Mouse (Mus musculus): ENCODE measurements around the gene Fars2. TPM values are rescaled to one million over a fixed set of nuclear protein-coding genes. Genes with fewer than 3 reads are reported as not detected.

Gene Fars2
- polyA plus RNA-seq, 1 experiment from 2014 or later = 22.3 TPM

GRCm38 (mm10) chr13:36582406-36583070 is 465.3 kb downstream of the Fars2 start:
- ATAC-seq (ENCODE audit: insufficient read depth, low FRiP score, low TSS enrichment) = no peak
- H3K9ac ChIP-seq (ENCODE audit: low read length) = no peak overlapping the region; the same call in 1 of the 2 replicates

DNA sequence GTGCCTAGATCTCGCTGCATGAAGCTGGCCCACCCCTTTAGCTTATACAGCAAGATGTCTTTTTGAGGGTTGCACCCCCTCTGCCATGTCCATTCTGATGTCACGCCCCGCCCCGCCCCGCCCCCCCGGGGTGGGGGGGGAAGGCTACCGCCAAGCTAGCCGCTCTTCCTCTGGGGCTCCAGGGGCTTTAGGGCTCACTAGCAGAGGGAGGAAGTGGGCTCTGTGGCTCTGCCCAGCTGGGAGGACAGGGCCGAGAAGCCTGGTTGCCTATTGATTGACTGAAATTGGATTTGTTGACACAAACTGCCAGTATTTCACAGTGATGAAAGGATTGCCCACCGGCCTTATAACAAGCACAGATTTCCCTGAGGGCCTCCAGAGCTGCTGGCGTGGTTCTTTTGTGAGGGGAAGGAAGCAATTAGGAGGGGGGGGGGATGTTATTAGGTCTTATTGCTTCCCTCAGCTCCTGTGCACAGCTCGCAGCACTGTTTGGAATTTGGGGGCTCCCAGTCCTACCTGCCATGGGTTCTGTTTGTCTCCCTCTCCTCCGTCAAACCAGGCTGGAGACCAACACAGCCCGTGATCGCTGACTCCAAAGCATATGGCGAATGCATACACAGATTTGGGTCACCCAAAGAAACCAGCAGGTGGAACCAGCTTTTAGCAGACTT is 466.4 kb downstream of the Fars2 start:
- Histone ChIP-seq H3K9me3 (ENCODE audit: control insufficient read depth, low read length) (no peaks in the 10 kb centered on the region), H3K9ac (ENCODE audit: low read length) (no peak overlapping the region), H3K4me3 (ENCODE audit: low read depth, low read length) (no peak overlapping the region), H3K4me1 (ENCODE audit: control insufficient read depth, insufficient read depth, low read length) (peaks cover 5% of the 10 kb centered on the region; the same call in 1 of the 2 replicates), H3K4me2 (ENCODE audit: low read depth) (peak overlapping the region; percentile 20), H3K27me3 (ENCODE audit: control insufficient read depth, insufficient read depth, low read length) (no peaks in the 10 kb centered on the region), H3K27ac (ENCODE audit: low read depth, low read length) (peak overlapping the region; percentile 69), H3K36me3 (ENCODE audit: control insufficient read depth, insufficient read depth, low read length) (no peaks in the 10 kb centered on the region)
- WGBS = 20% methylated on average over 14 of the region's 16 CpGs
- DNase-seq (ENCODE audit: low spot score) (peak; percentile 59), ATAC-seq (ENCODE audit: insufficient read depth, low FRiP score, low TSS enrichment) (peak; percentile 20; the same call in 1 of the 2 replicates)

More at GRCm38 (mm10) chr13:36582406-36583070, 465.3 kb downstream of the Fars2 start:
- 16% methylated on average over 10 of the region's 10 CpGs for WGBS
- Histone ChIP-seq H3K27me3 (ENCODE audit: control insufficient read depth, insufficient read depth, low read length) (no peaks in the 10 kb centered on the region), H3K4me2 (ENCODE audit: low read depth) (peak overlapping the region; percentile 10; the same call in 1 of the 2 replicates), H3K4me1 (ENCODE audit: control insufficient read depth, insufficient read depth, low read length) (peaks cover 5% of the 10 kb centered on the region; the same call in 1 of the 2 replicates), H3K36me3 (ENCODE audit: control insufficient read depth, insufficient read depth, low read length) (no peaks in the 10 kb centered on the region), H3K9me3 (ENCODE audit: control insufficient read depth, low read length) (no peaks in the 10 kb centered on the region), H3K27ac (ENCODE audit: low read depth, low read length) (peak overlapping the region; percentile 69), H3K4me3 (ENCODE audit: low read depth, low read length) (no peak overlapping the region)
- peak; percentile 31 for DNase-seq (ENCODE audit: low spot score)

DNA sequence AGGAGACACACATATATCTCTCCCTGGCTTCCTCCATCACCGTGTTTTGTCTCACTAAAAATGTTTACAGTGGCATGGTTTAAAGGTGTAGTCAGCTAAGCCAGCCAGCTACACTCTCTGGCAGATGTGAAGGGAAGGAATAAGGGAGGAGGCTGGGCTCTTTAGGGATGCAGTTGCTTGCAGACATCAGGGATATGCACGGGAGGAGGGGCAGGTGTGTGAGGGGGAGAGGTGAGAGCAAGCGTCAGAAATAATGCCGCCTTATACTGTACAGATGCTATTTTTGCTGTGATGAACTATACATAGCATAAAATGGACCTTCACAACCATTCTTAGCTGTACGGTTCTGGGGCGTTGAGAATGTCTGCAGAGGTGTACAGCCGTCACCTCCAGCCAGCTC is 467.0 kb downstream of the Fars2 start:
- Histone ChIP-seq H3K4me2 (ENCODE audit: low read depth) (no peak overlapping the region), H3K4me1 (ENCODE audit: control insufficient read depth, insufficient read depth, low read length) (peaks cover 5% of the 10 kb centered on the region; the same call in 1 of the 2 replicates), H3K4me3 (ENCODE audit: low read depth, low read length) (no peak overlapping the region), H3K9me3 (ENCODE audit: control insufficient read depth, low read length) (no peaks in the 10 kb centered on the region), H3K27ac (ENCODE audit: low read depth, low read length) (peak overlapping the region; percentile 69), H3K9ac (ENCODE audit: low read length) (no peak overlapping the region), H3K36me3 (ENCODE audit: control insufficient read depth, insufficient read depth, low read length) (no peaks in the 10 kb centered on the region), H3K27me3 (ENCODE audit: control insufficient read depth, insufficient read depth, low read length) (no peaks in the 10 kb centered on the region)
- DNase-seq (ENCODE audit: low spot score) = no peak
- peak; percentile 6; the same call in 1 of the 2 replicates for ATAC-seq (ENCODE audit: insufficient read depth, low FRiP score, low TSS enrichment)
- 70% methylated on average over 7 of the region's 7 CpGs for WGBS

DNA sequence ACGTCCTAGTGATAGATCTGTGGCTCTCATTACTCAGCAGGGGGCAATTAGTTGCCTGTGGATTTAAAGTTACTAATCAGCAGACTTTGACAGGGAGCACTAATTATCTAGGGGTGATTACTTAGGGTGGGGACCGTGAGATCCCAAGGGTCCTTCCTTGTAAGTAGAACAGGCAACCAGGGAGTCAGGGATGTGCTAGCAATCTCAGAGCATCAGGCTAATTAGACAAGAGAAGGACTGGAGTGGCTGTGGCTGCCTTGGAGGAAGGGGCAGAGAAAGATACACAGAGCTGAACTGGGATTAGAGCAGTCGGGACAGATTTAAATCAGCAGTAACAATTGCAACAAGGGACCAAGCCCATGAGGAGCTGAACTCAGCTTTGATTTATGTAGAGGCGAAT is 471.9 kb downstream of the Fars2 start:
- H3K4me3 ChIP-seq (ENCODE audit: low read depth, low read length) = no peak overlapping the region
- H3K4me1 ChIP-seq (ENCODE audit: control insufficient read depth, insufficient read depth, low read length) = no peaks in the 10 kb centered on the region
- H3K27me3 ChIP-seq (ENCODE audit: control insufficient read depth, insufficient read depth, low read length) = no peaks in the 10 kb centered on the region
- no peak overlapping the region for H3K9ac ChIP-seq (ENCODE audit: low read length)
- 48% methylated on average over 4 of the region's 4 CpGs for WGBS
- no peak overlapping the region for H3K4me2 ChIP-seq (ENCODE audit: low read depth)
- no peak for DNase-seq (ENCODE audit: low spot score)
- H3K9me3 ChIP-seq (ENCODE audit: control insufficient read depth, low read length) = no peaks in the 10 kb centered on the region
- H3K27ac ChIP-seq (ENCODE audit: low read depth, low read length) = no peak overlapping the region
- no peaks in the 10 kb centered on the region for H3K36me3 ChIP-seq (ENCODE audit: control insufficient read depth, insufficient read depth, low read length)
- ATAC-seq (ENCODE audit: insufficient read depth, low FRiP score, low TSS enrichment) = no peak

DNA sequence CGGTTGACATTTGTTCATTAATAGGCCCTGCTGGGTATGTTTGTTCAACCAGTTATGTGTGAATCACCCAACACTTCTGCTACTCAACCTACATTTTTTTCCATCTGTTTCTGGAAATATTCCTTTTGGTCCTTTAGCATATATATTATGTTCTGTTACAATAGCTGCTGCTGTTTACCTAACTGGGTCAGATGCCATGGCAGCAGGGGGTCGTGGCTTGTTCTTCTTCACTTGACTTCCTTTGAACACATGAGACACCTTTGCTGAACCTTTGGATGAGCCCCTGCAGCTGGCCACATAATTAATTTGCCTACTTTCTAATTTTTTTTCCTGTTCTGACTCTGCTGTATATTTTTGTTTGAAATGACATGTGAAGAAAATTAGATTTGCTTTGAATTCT is 475.1 kb downstream of the Fars2 start:
- H3K4me3 ChIP-seq (ENCODE audit: low read depth, low read length) = no peak overlapping the region
- no peak for ATAC-seq (ENCODE audit: insufficient read depth, low FRiP score, low TSS enrichment)
- WGBS = 56% methylated on average over 2 of the region's 2 CpGs
- H3K27me3 ChIP-seq (ENCODE audit: control insufficient read depth, insufficient read depth, low read length) = no peaks in the 10 kb centered on the region
- no peaks in the 10 kb centered on the region for H3K9me3 ChIP-seq (ENCODE audit: control insufficient read depth, low read length)
- H3K9ac ChIP-seq (ENCODE audit: low read length) = no peak overlapping the region
- H3K4me2 ChIP-seq (ENCODE audit: low read depth) = no peak overlapping the region
- H3K27ac ChIP-seq (ENCODE audit: low read depth, low read length) = no peak overlapping the region
- no peaks in the 10 kb centered on the region for H3K4me1 ChIP-seq (ENCODE audit: control insufficient read depth, insufficient read depth, low read length)
- no peak for DNase-seq (ENCODE audit: low spot score)
- no peaks in the 10 kb centered on the region for H3K36me3 ChIP-seq (ENCODE audit: control insufficient read depth, insufficient read depth, low read length)

DNA sequence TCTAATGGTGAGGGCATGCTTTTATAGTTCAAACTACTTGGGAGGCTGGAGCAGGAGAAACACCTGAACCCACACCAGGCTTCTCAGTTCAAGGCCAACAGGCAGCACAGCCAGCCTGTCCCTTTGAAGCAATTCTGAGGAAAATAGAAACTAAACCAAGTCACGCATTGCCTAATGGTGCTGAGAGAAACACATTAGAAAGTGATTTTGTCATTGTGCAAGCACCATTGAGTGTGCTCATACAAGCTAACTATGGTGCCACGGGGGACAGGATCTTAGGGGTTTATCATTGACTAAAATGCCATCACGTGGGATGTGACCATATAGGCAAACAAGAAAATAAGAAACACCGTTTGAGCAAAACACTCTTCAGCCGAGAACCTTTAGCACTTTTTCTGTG is 489.5 kb downstream of the Fars2 start:
- Histone ChIP-seq H3K9me3 (ENCODE audit: control insufficient read depth, low read length) (no peaks in the 10 kb centered on the region), H3K4me1 (ENCODE audit: control insufficient read depth, insufficient read depth, low read length) (no peaks in the 10 kb centered on the region), H3K4me2 (ENCODE audit: low read depth) (no peak overlapping the region), H3K27me3 (ENCODE audit: control insufficient read depth, insufficient read depth, low read length) (no peaks in the 10 kb centered on the region), H3K27ac (ENCODE audit: low read depth, low read length) (no peak overlapping the region), H3K9ac (ENCODE audit: low read length) (no peak overlapping the region), H3K4me3 (ENCODE audit: low read depth, low read length) (no peak overlapping the region), H3K36me3 (ENCODE audit: control insufficient read depth, insufficient read depth, low read length) (no peaks in the 10 kb centered on the region)
- DNase-seq (ENCODE audit: low spot score) (no peak), ATAC-seq (ENCODE audit: insufficient read depth, low FRiP score, low TSS enrichment) (no peak)
- 88% methylated on average over 5 of the region's 5 CpGs for WGBS

DNA sequence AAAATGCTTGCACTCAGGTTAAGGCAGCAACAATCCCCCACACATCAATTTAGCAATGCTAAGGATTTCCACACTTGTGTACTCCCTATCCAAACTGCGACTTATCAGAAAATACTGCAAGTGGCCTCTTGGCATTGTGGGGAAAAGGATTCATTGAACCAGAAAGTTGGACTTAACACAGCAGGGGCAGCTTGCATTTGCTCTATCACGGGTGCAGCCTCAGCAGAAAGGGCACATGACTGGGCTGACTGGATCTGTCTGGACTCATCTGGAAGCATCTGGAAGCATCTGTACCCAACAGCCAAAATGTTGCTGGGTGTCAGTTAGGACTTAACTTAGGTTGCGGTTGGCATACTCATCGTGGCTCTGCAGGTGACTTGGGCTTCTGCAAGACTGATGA is 490.7 kb downstream of the Fars2 start:
- Histone ChIP-seq H3K4me3 (ENCODE audit: low read depth, low read length) (no peak overlapping the region), H3K9me3 (ENCODE audit: control insufficient read depth, low read length) (no peaks in the 10 kb centered on the region), H3K27me3 (ENCODE audit: control insufficient read depth, insufficient read depth, low read length) (no peaks in the 10 kb centered on the region), H3K9ac (ENCODE audit: low read length) (no peak overlapping the region), H3K4me1 (ENCODE audit: control insufficient read depth, insufficient read depth, low read length) (no peaks in the 10 kb centered on the region), H3K36me3 (ENCODE audit: control insufficient read depth, insufficient read depth, low read length) (no peaks in the 10 kb centered on the region), H3K27ac (ENCODE audit: low read depth, low read length) (no peak overlapping the region), H3K4me2 (ENCODE audit: low read depth) (no peak overlapping the region)
- DNase-seq (ENCODE audit: low spot score) (no peak), ATAC-seq (ENCODE audit: insufficient read depth, low FRiP score, low TSS enrichment) (no peak)
- WGBS = 89% methylated on average over 4 of the region's 4 CpGs

- DNase-seq (ENCODE audit: low spot score) (no peak), ATAC-seq (ENCODE audit: insufficient read depth, low FRiP score, low TSS enrichment) (no peak)
- Histone ChIP-seq H3K4me3 (ENCODE audit: low read depth, low read length) (no peak overlapping the region), H3K27me3 (ENCODE audit: control insufficient read depth, insufficient read depth, low read length) (no peaks in the 10 kb centered on the region), H3K9me3 (ENCODE audit: control insufficient read depth, low read length) (no peaks in the 10 kb centered on the region), H3K27ac (ENCODE audit: low read depth, low read length) (no peak overlapping the region), H3K4me2 (ENCODE audit: low read depth) (no peak overlapping the region), H3K4me1 (ENCODE audit: control insufficient read depth, insufficient read depth, low read length) (no peaks in the 10 kb centered on the region), H3K9ac (ENCODE audit: low read length) (no peak overlapping the region), H3K36me3 (ENCODE audit: control insufficient read depth, insufficient read depth, low read length) (no peaks in the 10 kb centered on the region)
- 94% methylated on average over 5 of the region's 5 CpGs for WGBS
Measured at GRCm38 (mm10) chr13:36610426-36610825, 493.2 kb downstream of the Fars2 start.

Data from neural tube, embryonic 11.5 days (tissue).